ENCODE assay signal across 9 mouse cellular contexts in genomic region chr16:33344875-33345274, GRCm38 (mm10). TPM values are rescaled to one million over a fixed set of nuclear protein-coding genes. Genes with fewer than 3 reads are reported as not detected.
DNase-seq lines count a peak whose midpoint lies in the region; ATAC-seq lines count a peak whose summit lies in the region.
"Had no signal": no experiment of that assay in that cellular context is flagged by ENCODE, and none has a peak within 500 bp of the region (broad histone marks: within the 10 kb centered on the region; RNA-seq: fewer than 3 reads in every experiment).

No protein-coding gene starts in this region.

- peak; percentile 9 for DNase-seq in gastrocnemius, adult 18-20 months (ENCODE audit: low spot score)
- DNase-seq in gastrocnemius, postnatal 10 days: no peak
- peak; percentile 25 for DNase-seq in ovary, adult 18-20 months (ENCODE audit: low spot score)
- no peak for DNase-seq in ovary, postnatal 14 days (ENCODE audit: low spot score)
- DNase-seq in thymus, postnatal 36 days: peak; percentile 43 to 53
- no peak for DNase-seq in gastrocnemius, postnatal 25 days

- no peak overlapping the region for H3K9ac ChIP-seq in embryonic facial prominence, embryonic 15.5 days
- no peak overlapping the region for H3K9ac ChIP-seq in hindbrain, embryonic 12.5 days
- H3K9ac ChIP-seq: embryonic facial prominence, embryonic 12.5 days had no signal

- H3K9me3 ChIP-seq in embryonic facial prominence, embryonic 15.5 days (replicated peaks): no peaks in the 10 kb centered on the region
- no peaks in the 10 kb centered on the region for H3K9me3 ChIP-seq in hindbrain, embryonic 12.5 days (replicated peaks)
- H3K9me3 ChIP-seq: embryonic facial prominence, embryonic 12.5 days had no signal

- H3K27me3 ChIP-seq in embryonic facial prominence, embryonic 15.5 days: no peaks in the 10 kb centered on the region
- no peaks in the 10 kb centered on the region for H3K27me3 ChIP-seq in hindbrain, embryonic 12.5 days
- H3K27me3 ChIP-seq: embryonic facial prominence, embryonic 12.5 days had no signal

- no peak overlapping the region for H3K4me2 ChIP-seq in embryonic facial prominence, embryonic 15.5 days (replicated peaks)
- no peak overlapping the region for H3K4me2 ChIP-seq in hindbrain, embryonic 12.5 days (replicated peaks)
- H3K4me2 ChIP-seq: embryonic facial prominence, embryonic 12.5 days had no signal

- ATAC-seq in embryonic facial prominence, embryonic 15.5 days (ENCODE audit: insufficient number of reproducible peaks, low FRiP score, low TSS enrichment, low read depth): no peak
- no peak for ATAC-seq in hindbrain, embryonic 12.5 days (ENCODE audit: low FRiP score)

- 0 out of 2 replicates have a peak overlapping the region, but pooled peaks have one; percentile 4 for H3K4me3 ChIP-seq in embryonic facial prominence, embryonic 15.5 days (replicated peaks)
- no peak overlapping the region for H3K4me3 ChIP-seq in hindbrain, embryonic 12.5 days
- H3K4me3 ChIP-seq: embryonic facial prominence, embryonic 12.5 days had no signal

- 66% methylated on average over 4 of the region's 4 CpGs for WGBS in embryonic facial prominence, embryonic 15.5 days
- WGBS in hindbrain, embryonic 12.5 days: 86% methylated on average over 4 of the region's 4 CpGs

- H3K36me3 ChIP-seq in embryonic facial prominence, embryonic 15.5 days: no peaks in the 10 kb centered on the region
- no peaks in the 10 kb centered on the region for H3K36me3 ChIP-seq in hindbrain, embryonic 12.5 days
- H3K36me3 ChIP-seq: embryonic facial prominence, embryonic 12.5 days had no signal

- H3K4me1 ChIP-seq in embryonic facial prominence, embryonic 15.5 days: peaks cover 10% of the 10 kb centered on the region
- no peaks in the 10 kb centered on the region; the same call in 1 of the 2 replicates for H3K4me1 ChIP-seq in hindbrain, embryonic 12.5 days

- H3K27ac ChIP-seq in embryonic facial prominence, embryonic 15.5 days (replicated peaks): no peak overlapping the region
- H3K27ac ChIP-seq in hindbrain, embryonic 12.5 days: no peak overlapping the region
- H3K27ac ChIP-seq: embryonic facial prominence, embryonic 12.5 days had no signal

RNA-seq across cellular contexts. Expression of gene Zfp148, which starts 35.8 kb away (rescaled TPM):
- 10 to 100 TPM; 23.2 to 27.6 TPM for total RNA-seq in gastrocnemius, adult 18-20 months (2021)
- 10 to 100 TPM; 28.0 to 31.9 TPM for total RNA-seq in gastrocnemius, postnatal 10 days (2021)
- polyA plus RNA-seq in embryonic facial prominence, embryonic 15.5 days (2015; fragmentation: Nextera tagmentation; extraction: Ambion mirVana): 55.3 and 58.8 TPM in 2 replicates
- polyA plus RNA-seq in hindbrain, embryonic 12.5 days (2016; fragmentation: Nextera tagmentation; extraction: Ambion mirVana): 59.0 and 62.5 TPM in 2 replicates
- 10 to 100 TPM; 18.8 to 21.9 TPM for total RNA-seq in gastrocnemius, postnatal 25 days (2021)

Comparison
In these comparisons a context has a peak if more than half of its experiments do, and no peak if none do; other contexts are left out.
1. DNase-seq: peak in gastrocnemius, adult 18-20 months (single experiment), ovary, adult 18-20 months (single experiment) and thymus, postnatal 36 days (2 of 2); none in gastrocnemius, postnatal 10 days (single experiment), ovary, postnatal 14 days (single experiment) and gastrocnemius, postnatal 25 days (single experiment).